In the genomic region with DNA sequence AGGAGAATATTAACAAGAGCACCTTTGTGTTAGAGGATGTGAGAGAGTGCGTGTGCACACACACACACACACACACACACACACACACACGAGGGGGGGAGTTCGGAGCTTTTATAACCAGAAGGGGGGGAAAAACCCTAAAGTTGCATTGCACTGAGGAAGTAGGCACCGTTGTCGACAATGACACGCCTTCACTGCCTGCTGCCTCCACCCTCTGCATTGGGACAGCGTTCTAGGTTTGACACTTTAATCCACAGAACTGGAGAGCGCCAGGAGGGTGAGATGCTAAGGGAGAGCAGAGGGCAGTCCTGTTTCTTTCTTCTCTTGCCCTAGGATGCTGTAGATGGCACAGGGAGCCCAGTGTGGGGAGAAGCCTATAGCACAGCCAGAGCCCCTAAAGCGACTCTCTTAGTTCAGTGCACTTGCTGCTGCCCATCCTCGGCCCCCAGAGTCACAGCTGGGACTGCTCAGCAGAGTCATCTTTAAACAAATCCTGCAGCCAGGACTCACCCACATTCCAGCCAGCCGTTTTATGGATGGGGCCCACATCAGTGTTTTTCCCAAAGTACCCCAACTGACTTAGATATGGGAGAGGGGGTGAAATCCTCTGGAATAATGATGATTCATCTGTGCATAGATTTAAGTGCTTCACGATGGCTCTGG, we compare ENCODE assay signal across 9 mouse cellular contexts. TPM values are rescaled to one million over a fixed set of nuclear protein-coding genes. Genes with fewer than 3 reads are reported as not detected.
DNase-seq lines count a peak whose midpoint lies in the region; ATAC-seq and TF ChIP-seq lines count a peak whose summit lies in the region.
"Had no signal": no experiment of that assay in that cellular context is flagged by ENCODE, and none has a peak within 500 bp of the region (broad histone marks: within the 10 kb centered on the region; RNA-seq: fewer than 3 reads in every experiment).

No protein-coding gene starts in this region.

- no peak overlapping the region for H3K4me3 ChIP-seq in kidney, embryonic 15.5 days (replicated peaks)
- H3K4me3 ChIP-seq in hindbrain, postnatal 0 days (ENCODE audit: low read length), result no peak overlapping the region
- no peak overlapping the region for H3K4me3 ChIP-seq in neural tube, embryonic 14.5 days (ENCODE audit: low read depth, low read length)

- peaks cover 54% of the 10 kb centered on the region for H3K4me1 ChIP-seq in kidney, embryonic 15.5 days
- peaks cover 40% of the 10 kb centered on the region for H3K4me1 ChIP-seq in hindbrain, postnatal 0 days (ENCODE audit: insufficient read depth, low read length)
- peaks cover 38% of the 10 kb centered on the region for H3K4me1 ChIP-seq in neural tube, embryonic 14.5 days (ENCODE audit: control insufficient read depth, insufficient read depth, low read length)

- H3K27ac ChIP-seq in kidney, embryonic 15.5 days, result 0 out of 2 replicates have a peak overlapping the region, but pooled peaks have one; percentile 4
- H3K27ac ChIP-seq in hindbrain, postnatal 0 days, result peak overlapping the region; percentile 99; the same call in 1 of the 2 replicates
- peak overlapping the region; percentile 60 for H3K27ac ChIP-seq in neural tube, embryonic 14.5 days (ENCODE audit: low read depth, low read length)

- peaks cover 20% of the 10 kb centered on the region for H3K36me3 ChIP-seq in kidney, embryonic 15.5 days
- H3K36me3 ChIP-seq in hindbrain, postnatal 0 days (ENCODE audit: insufficient read depth, low read length), result peaks cover 4% of the 10 kb centered on the region; the same call in 1 of the 2 replicates
- H3K36me3 ChIP-seq in neural tube, embryonic 14.5 days (ENCODE audit: control insufficient read depth, insufficient read depth, low read length), result no peaks in the 10 kb centered on the region

- no peaks in the 10 kb centered on the region for H3K9me3 ChIP-seq in kidney, embryonic 15.5 days (replicated peaks)
- no peaks in the 10 kb centered on the region for H3K9me3 ChIP-seq in hindbrain, postnatal 0 days (ENCODE audit: low read length)
- no peaks in the 10 kb centered on the region for H3K9me3 ChIP-seq in neural tube, embryonic 14.5 days (ENCODE audit: control insufficient read depth, low read length)

- H3K9ac ChIP-seq in kidney, embryonic 15.5 days, result no peak overlapping the region
- H3K9ac ChIP-seq in hindbrain, postnatal 0 days (replicated peaks; ENCODE audit: low read length), result 0 out of 2 replicates have a peak overlapping the region, but pooled peaks have one; percentile 5
- no peak overlapping the region for H3K9ac ChIP-seq in neural tube, embryonic 14.5 days (replicated peaks; ENCODE audit: low read depth, low read length)

- DNase-seq in kidney, postnatal 14 days, result no peak
- peak; percentile 14 for DNase-seq in MN1 (ENCODE audit: low spot score)
- DNase-seq in hindbrain, postnatal 0 days (ENCODE audit: low spot score), result no peak
- DNase-seq in urinary bladder, postnatal 10 days (ENCODE audit: low spot score), result no peak
- no peak for DNase-seq in left cerebral cortex, adult 9 months (ENCODE audit: low spot score in 2 of 2)
- no peak for DNase-seq in adrenal gland, postnatal 14 days
- DNase-seq: gastrocnemius, postnatal 14 days had no signal

- 56% methylated on average over 12 of the region's 12 CpGs for WGBS in kidney, embryonic 15.5 days
- WGBS in hindbrain, postnatal 0 days, result 63% methylated on average over 12 of the region's 12 CpGs
- WGBS in neural tube, embryonic 14.5 days, result 52% methylated on average over 12 of the region's 12 CpGs

- no peaks in the 10 kb centered on the region for H3K27me3 ChIP-seq in kidney, embryonic 15.5 days
- H3K27me3 ChIP-seq in hindbrain, postnatal 0 days (ENCODE audit: insufficient read depth, low read length), result no peaks in the 10 kb centered on the region
- no peaks in the 10 kb centered on the region for H3K27me3 ChIP-seq in neural tube, embryonic 14.5 days (ENCODE audit: control insufficient read depth, insufficient read depth, low read length)

- no peak overlapping the region for H3K4me2 ChIP-seq in kidney, embryonic 15.5 days
- no peak overlapping the region for H3K4me2 ChIP-seq in hindbrain, postnatal 0 days (ENCODE audit: low read depth, low read length)
- no peak overlapping the region for H3K4me2 ChIP-seq in neural tube, embryonic 14.5 days (ENCODE audit: low read depth, low read length)

- no peak for ATAC-seq in kidney, embryonic 15.5 days (replicated peaks; ENCODE audit: low FRiP score)
- ATAC-seq in hindbrain, postnatal 0 days, result no peak
- no peak for ATAC-seq in neural tube, embryonic 14.5 days (ENCODE audit: low read depth)

- no peak for TF ChIP-seq CTCF in hindbrain, postnatal 0 days (IDR thresholded peaks at IDR 0.05; ENCODE audit: low read depth)

RNA-seq across cellular contexts. Expression of a gene that starts 23.9 kb away (rescaled TPM):
- polyA plus RNA-seq in kidney, embryonic 15.5 days (2015; fragmentation: Nextera tagmentation; extraction: Ambion mirVana), result 20.3 and 24.4 TPM in 2 replicates
- total RNA-seq in hindbrain, postnatal 0 days (2014; rRNA removed), result 6.3 and 12.8 TPM in 2 replicates
- 10.9 and 11.3 TPM in 2 replicates for polyA plus RNA-seq in hindbrain, postnatal 0 days (2015; fragmentation: Nextera tagmentation; extraction: Ambion mirVana)
- 10.0 and 13.5 TPM in 2 replicates for polyA plus RNA-seq in neural tube, embryonic 14.5 days (2014; fragmentation: Nextera tagmentation; extraction: Ambion mirVana)
- 62.2 and 112 TPM in 2 replicates for total RNA-seq in adrenal gland, postnatal 14 days (2021)

RNA-seq across cellular contexts. Expression of a gene that starts 24.2 kb away (rescaled TPM):
- polyA plus RNA-seq in kidney, embryonic 15.5 days (2015; fragmentation: Nextera tagmentation; extraction: Ambion mirVana), result 36.4 and 39.4 TPM in 2 replicates
- total RNA-seq in hindbrain, postnatal 0 days (2014; rRNA removed), result 30.8 and 42.4 TPM in 2 replicates
- polyA plus RNA-seq in hindbrain, postnatal 0 days (2015; fragmentation: Nextera tagmentation; extraction: Ambion mirVana), result 22.4 and 24.5 TPM in 2 replicates
- polyA plus RNA-seq in neural tube, embryonic 14.5 days (2014; fragmentation: Nextera tagmentation; extraction: Ambion mirVana), result 14.4 and 17.7 TPM in 2 replicates
- 40.4 and 47.4 TPM in 2 replicates for total RNA-seq in adrenal gland, postnatal 14 days (2021)

RNA-seq across cellular contexts. Expression of a gene that starts 24.4 kb away (rescaled TPM):
- 2.7 and 3.2 TPM in 2 replicates for polyA plus RNA-seq in kidney, embryonic 15.5 days (2015; fragmentation: Nextera tagmentation; extraction: Ambion mirVana)
- not detected in 2 replicates for total RNA-seq in hindbrain, postnatal 0 days (2014; rRNA removed)
- 1.2 TPM in 1 of 2 replicates, not detected in the other for polyA plus RNA-seq in hindbrain, postnatal 0 days (2015; fragmentation: Nextera tagmentation; extraction: Ambion mirVana)
- polyA plus RNA-seq in neural tube, embryonic 14.5 days (2014; fragmentation: Nextera tagmentation; extraction: Ambion mirVana), result not detected in 2 replicates
- 3.0 and 6.4 TPM in 2 replicates for total RNA-seq in adrenal gland, postnatal 14 days (2021)
- total RNA-seq: gastrocnemius, postnatal 14 days had no signal

Comparison
In these comparisons a context has a peak if more than half of its experiments do, and no peak if none do; other contexts are left out.
1. H3K27ac ChIP-seq: peak in every context shown above with its lines; median percentile 99 in hindbrain, postnatal 0 days; 60 in neural tube, embryonic 14.5 days; 4 in kidney, embryonic 15.5 days.